Mouse (Mus musculus) lung, adult 2 months (tissue): ENCODE data around the gene Grid2. TPM values are rescaled to one million over a fixed set of nuclear protein-coding genes. Genes with fewer than 3 reads are reported as not detected.

ENCODE experiments used
- DNase-seq: peaks from one replicate; pipeline ENCODE4 v3.0.0; 2022
- H3K4me1 ChIP-seq: fragments of 200-500 bp; 2 replicates; pipeline ENCODE4 v1.6.1; 2011; ENCODE audit warnings: low read length; ENCODE audit not compliant: control insufficient read depth, insufficient read depth
- H3K4me3 ChIP-seq: fragments of 200-500 bp; replicated peaks from 2 replicates; pipeline ENCODE3; 2011; ENCODE audit warnings: low read depth, mild to moderate bottlenecking, control low read depth, low read length; ENCODE audit errors: extremely low read depth
- CTCF ChIP-seq: fragments of 200-500 bp; IDR thresholded peaks from 2 replicates; pipeline ENCODE4 v1.5.1; 2011; ENCODE audit warnings: mild to moderate bottlenecking, low read length, control low read depth; ENCODE audit not compliant: insufficient read depth
- POLR2A ChIP-seq: fragments of 200-500 bp; IDR thresholded peaks from 2 replicates; pipeline ENCODE4 v1.6.1; 2011; ENCODE audit warnings: low read depth, mild to moderate bottlenecking, control low read depth, low read length, borderline replicate concordance; ENCODE audit errors: extremely low read depth
- WGBS: fragments of 180-500 bp; shearing (Covaris S2); methylation state at CpG from one replicate; pipeline ENCODE4 v1.1.7; 2018; 5-methylcytosine and 5-hydroxymethylcytosine counted together
- polyA plus RNA-seq: library from polyadenylated mRNA; depleted of rRNA; stranded (reverse); fragments of >200 nt; gene quantifications from 2 replicates; pipeline ENCODE4 v1.2.3, GENCODE M21; 2012

Grid2 gene
- polyA plus RNA-seq, 1 experiment = 0.04 TPM

DNA sequence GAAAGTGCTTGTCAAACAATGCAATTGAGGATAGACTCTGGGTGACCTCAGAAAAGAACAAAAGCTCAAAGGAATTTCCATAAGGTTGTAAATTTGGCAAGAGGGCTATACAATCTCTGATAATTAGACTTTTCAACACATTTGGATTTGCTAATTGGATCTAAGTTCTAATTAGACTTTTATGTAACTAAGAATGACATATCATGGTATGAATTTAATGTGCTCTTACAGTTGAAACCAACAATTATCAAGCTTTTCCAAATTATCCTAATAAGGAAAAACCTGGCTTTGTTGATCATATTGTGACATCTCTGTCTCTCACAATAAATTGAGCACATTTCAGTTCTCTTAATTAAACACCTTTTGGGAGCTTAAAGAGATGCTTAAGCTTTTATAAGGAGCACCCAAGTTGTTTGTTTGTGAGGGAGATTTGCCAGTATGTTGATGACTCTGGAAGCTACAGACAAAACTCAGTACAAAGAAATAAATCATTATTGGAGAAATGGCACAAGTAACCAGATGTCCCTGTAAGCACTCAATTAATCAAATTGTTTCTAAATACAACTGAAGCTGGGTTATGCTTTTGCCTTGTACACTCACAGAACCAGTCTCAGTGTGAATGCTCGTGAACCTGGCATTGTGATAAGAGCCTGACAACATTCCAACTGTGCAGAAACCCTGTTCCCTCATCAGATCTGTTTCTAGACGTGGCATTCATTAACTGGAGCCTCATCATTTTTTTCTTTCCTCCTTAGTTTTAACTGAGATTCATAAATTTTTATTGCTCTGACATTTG is 1018.8 kb downstream of the Grid2 start:
- Histone ChIP-seq H3K4me3 (no peak overlapping the region), H3K4me1 (no peaks in the 10 kb centered on the region)
- TF ChIP-seq POLR2A (no peak), CTCF (no peak)
- 23% methylated on average over 2 of the region's 2 CpGs for WGBS
- no peak for DNase-seq

DNA sequence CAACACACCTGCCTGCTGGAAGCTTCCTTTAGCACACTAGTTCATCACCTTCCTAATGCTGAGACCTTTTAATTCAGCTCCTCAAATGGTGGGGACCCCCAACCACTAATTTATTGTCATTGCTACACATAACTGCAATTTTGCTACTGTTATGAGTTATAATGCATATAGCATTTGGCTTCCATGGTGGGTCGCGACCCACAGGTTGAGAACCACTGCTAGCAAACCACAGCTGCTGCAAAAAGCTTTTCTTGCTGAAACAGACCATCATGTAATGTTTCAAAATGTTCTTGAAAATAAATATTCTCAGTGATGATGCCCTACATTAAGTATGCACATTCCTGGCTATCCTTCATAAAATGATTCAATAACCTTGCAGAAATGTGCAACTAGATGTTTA is 1024.3 kb downstream of the Grid2 start:
- TF ChIP-seq CTCF (no peak), POLR2A (no peak)
- Histone ChIP-seq H3K4me1 (no peaks in the 10 kb centered on the region), H3K4me3 (no peak overlapping the region)
- no peak for DNase-seq
- WGBS = 79% methylated on average over 2 of the region's 2 CpGs

GRCm38 (mm10) chr6:64293761-64294160 is 1038.1 kb downstream of the Grid2 start:
- no peak for TF ChIP-seq POLR2A
- no peak for TF ChIP-seq CTCF
- WGBS = 75% methylated on average over 1 of the region's 1 CpGs

DNA sequence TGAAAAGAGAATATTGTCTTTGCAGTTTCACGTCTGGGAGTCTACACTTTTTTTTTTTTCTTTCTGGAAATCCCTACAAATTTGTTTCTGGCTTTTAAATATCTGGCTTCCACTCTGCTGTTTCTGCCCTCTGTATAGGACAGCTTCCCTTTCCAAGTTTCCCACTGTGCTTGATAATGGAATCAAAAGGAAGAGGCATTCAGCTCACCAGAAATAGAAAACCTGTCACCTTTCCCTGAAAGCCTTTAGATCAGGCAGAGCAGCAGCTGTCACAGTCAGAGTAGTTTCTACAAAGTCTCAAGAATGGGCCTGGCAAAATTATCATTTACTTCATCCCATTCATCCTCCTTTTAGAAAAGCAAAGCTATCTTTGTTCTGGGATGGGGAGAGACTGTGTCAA is 1042.0 kb downstream of the Grid2 start:
- DNase-seq = no peak
- Histone ChIP-seq H3K4me1 (no peaks in the 10 kb centered on the region), H3K4me3 (no peak overlapping the region)
- 53% methylated on average over 1 of the region's 1 CpGs for WGBS
- no peak for TF ChIP-seq CTCF
- TF ChIP-seq POLR2A = no peak

More at GRCm38 (mm10) chr6:64293761-64294160, 1038.1 kb downstream of the Grid2 start:
- H3K4me3 ChIP-seq = no peak overlapping the region
- no peaks in the 10 kb centered on the region for H3K4me1 ChIP-seq
- DNase-seq = no peak

GRCm38 (mm10) chr6:64304709-64305476 is 1049.2 kb downstream of the Grid2 start:
- WGBS = 41% methylated on average over 2 of the region's 2 CpGs
- H3K4me3 ChIP-seq = no peak overlapping the region
- DNase-seq = no peak
- TF ChIP-seq CTCF = no peak
- no peak for TF ChIP-seq POLR2A
- H3K4me1 ChIP-seq = no peaks in the 10 kb centered on the region

DNA sequence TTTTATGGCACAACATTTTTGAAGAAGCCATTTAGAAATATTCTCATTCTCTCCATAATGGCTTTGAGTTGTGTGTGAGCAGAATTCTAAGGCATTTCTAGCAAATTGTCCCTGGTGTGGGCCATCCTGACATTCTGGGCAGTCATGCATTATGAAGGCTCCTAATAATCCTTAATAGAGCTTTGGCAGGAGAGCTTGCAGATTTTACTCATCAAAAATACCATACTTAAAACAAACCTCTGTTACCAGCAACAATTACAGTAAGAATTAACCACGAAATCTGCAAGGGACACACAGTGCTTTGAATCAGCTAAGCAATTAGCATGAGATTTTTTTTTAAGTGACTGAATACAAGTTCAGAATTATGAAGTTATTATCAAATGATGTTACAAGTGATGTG is 1053.0 kb downstream of the Grid2 start:
- TF ChIP-seq CTCF (no peak), POLR2A (no peak)
- Histone ChIP-seq H3K4me3 (no peak overlapping the region), H3K4me1 (no peaks in the 10 kb centered on the region)
- DNase-seq = no peak
- 75% methylated on average over 1 of the region's 1 CpGs for WGBS

GRCm38 (mm10) chr6:64313132-64313531 is 1057.5 kb downstream of the Grid2 start:
- TF ChIP-seq POLR2A = no peak
- TF ChIP-seq CTCF = no peak
- 93% methylated on average over 1 of the region's 1 CpGs for WGBS
- DNase-seq = no peak
- Histone ChIP-seq H3K4me3 (no peak overlapping the region), H3K4me1 (no peaks in the 10 kb centered on the region)

- no peak for DNase-seq
- no peaks in the 10 kb centered on the region for H3K4me1 ChIP-seq
- TF ChIP-seq POLR2A (no peak), CTCF (no peak)
- H3K4me3 ChIP-seq = no peak overlapping the region
- WGBS = 93% methylated on average over 1 of the region's 1 CpGs
Measured at GRCm38 (mm10) chr6:64326936-64327335, 1071.3 kb downstream of the Grid2 start.

GRCm38 (mm10) chr6:64327876-64328275 is 1072.2 kb downstream of the Grid2 start:
- no peak overlapping the region for H3K4me3 ChIP-seq
- WGBS = 57% methylated on average over 3 of the region's 3 CpGs
- H3K4me1 ChIP-seq = no peaks in the 10 kb centered on the region
- no peak for TF ChIP-seq POLR2A
- no peak for TF ChIP-seq CTCF
- DNase-seq = no peak
